Mouse (Mus musculus): ENCODE results near the gene Pi4ka.

- TF ChIP-seq POLR2A (IDR thresholded peaks at IDR 0.05; ENCODE audit: borderline replicate concordance, insufficient read depth, low read length) (no peak), CTCF (IDR thresholded peaks at IDR 0.05; ENCODE audit: borderline replicate concordance, insufficient read depth, low read depth, low read length) (no peak)
These were observed 76.1 kb downstream of the Pi4ka start for GRCm38 (mm10) chr16:17329848-17330570.

Data from cerebellum, adult 2 months (tissue).